Mouse (Mus musculus): ENCODE data around the gene Ifitm2.

- TF ChIP-seq CTCF (IDR thresholded peaks at IDR 0.05; ENCODE audit: low read depth): peak; percentile 40
- TF ChIP-seq EP300 (IDR thresholded peaks at IDR 0.05; ENCODE audit: low read depth): no peak
Observed at GRCm38 (mm10) chr7:140907697-140908096, 48.1 kb downstream of the Ifitm2 start.

All from liver, postnatal 0 days (tissue).